Mouse (Mus musculus) CH12.LX (cell line): ENCODE measurements around the gene Samd4b. TPM values are rescaled to one million over a fixed set of nuclear protein-coding genes. Genes with fewer than 3 reads are reported as not detected.

Experiments used
- DNase-seq: peaks from one replicate; pipeline ENCODE4 v3.0.0-alpha.2; 2013; ENCODE audit errors: extremely low read depth
- H3K27ac ChIP-seq: 2 replicates; pipeline ENCODE4 v1.5.1; 2012; ENCODE audit warnings: low read depth, mild to moderate bottlenecking, control low read depth, moderate library complexity; ENCODE audit not compliant: insufficient read depth
- H3K27me3 ChIP-seq: replicated peaks from 2 replicates; pipeline ENCODE3; 2012; ENCODE audit warnings: inconsistent platforms
- H3K36me3 ChIP-seq, 2 experiments: replicated peaks in 1 of 2; 2 replicates each; pipeline versions ENCODE3 to v1.6.1; 2012; ENCODE audit warnings: inconsistent platforms in 1 of 2, low read length in 1 of 2, mild to moderate bottlenecking in 1 of 2, mixed read lengths in 1 of 2, moderate library complexity in 1 of 2; ENCODE audit not compliant: control insufficient read depth in 1 of 2, insufficient read depth in 1 of 2
- H3K4me1 ChIP-seq, 2 experiments: 2 replicates each; pipeline ENCODE4 v1.6.1; 2012; ENCODE audit warnings: inconsistent platforms in 1 of 2, moderate library complexity in 1 of 2; ENCODE audit not compliant: insufficient read depth in 2 of 2, control insufficient read depth in 1 of 2
- H3K4me2 ChIP-seq: 2 replicates; pipeline ENCODE4 v1.6.1; 2012; ENCODE audit warnings: low read depth, mild to moderate bottlenecking, control low read depth; ENCODE audit not compliant: poor library complexity, insufficient read depth, severe bottlenecking
- H3K4me3 ChIP-seq, 3 experiments: fragments of 150-350 bp in 1 of 3; sonication (generic) in 1 of 3; replicated peaks in 1 of 3; 2 replicates each; pipeline versions ENCODE3 to v1.5.1; 2011 to 2012; ENCODE audit warnings: low read depth in 2 of 3, low read length in 2 of 3, mild to moderate bottlenecking in 2 of 3, moderate library complexity in 2 of 3, control low read depth in 1 of 3, improper control_type of control experiment in 1 of 3, inconsistent platforms in 1 of 3, mixed read lengths in 1 of 3; ENCODE audit not compliant: poor library complexity in 1 of 3
- H3K79me2 ChIP-seq: replicated peaks from 2 replicates; pipeline ENCODE4 v1.6.1; 2012; ENCODE audit warnings: mild to moderate bottlenecking, moderate library complexity; ENCODE audit not compliant: control insufficient read depth, poor library complexity, insufficient read depth, severe bottlenecking; ENCODE audit errors: extremely low read depth
- H3K9ac ChIP-seq: 2 replicates; pipeline ENCODE4 v1.6.1; 2012; ENCODE audit warnings: low read depth, mild to moderate bottlenecking, control low read depth, moderate library complexity; ENCODE audit not compliant: insufficient read depth
- H3K9me3 ChIP-seq: replicated peaks from 2 replicates; pipeline ENCODE3; 2012; ENCODE audit warnings: low read length, inconsistent platforms, mixed read lengths
- CHD1 ChIP-seq: IDR thresholded peaks from 2 replicates; pipeline ENCODE4 v1.6.1; 2012; ENCODE audit warnings: low read depth, low read length, improper control_type of control experiment, inconsistent platforms
- ELF1 ChIP-seq: IDR thresholded peaks from 2 replicates; pipeline ENCODE4 v1.6.1; 2014; ENCODE audit warnings: low read depth, mild to moderate bottlenecking, inconsistent platforms, low read length, improper control_type of control experiment
- HCFC1 ChIP-seq: IDR thresholded peaks from 2 replicates; pipeline ENCODE4 v1.6.1; 2012; ENCODE audit warnings: low read depth, mild to moderate bottlenecking, inconsistent platforms, low read length, improper control_type of control experiment
- MAX ChIP-seq: IDR thresholded peaks from 2 replicates; pipeline ENCODE4 v1.6.1; 2011; ENCODE audit warnings: low read length, improper control_type of control experiment
- MXI1 ChIP-seq: IDR thresholded peaks from 2 replicates; pipeline ENCODE4 v1.6.1; 2011; ENCODE audit warnings: mild to moderate bottlenecking, low read depth, low read length, improper control_type of control experiment
- NELFE ChIP-seq: IDR thresholded peaks from 2 replicates; pipeline ENCODE4 v1.6.1; 2011; ENCODE audit warnings: low read depth, low read length, improper control_type of control experiment
- NRF1 ChIP-seq: IDR thresholded peaks from 2 replicates; pipeline ENCODE4 v1.6.1; 2014; ENCODE audit warnings: low read depth, mild to moderate bottlenecking, inconsistent platforms, low read length, improper control_type of control experiment, moderate library complexity
- PAX5 ChIP-seq: IDR thresholded peaks from 2 replicates; pipeline ENCODE4 v1.6.1; 2012; ENCODE audit warnings: low read length, inconsistent platforms, mixed read lengths
- POLR2A ChIP-seq: IDR thresholded peaks from 2 replicates; pipeline ENCODE4 v1.6.1; 2011; ENCODE audit warnings: low read depth, mild to moderate bottlenecking, improper control_type of control experiment, low read length
- SIN3A ChIP-seq: IDR thresholded peaks from 2 replicates; pipeline ENCODE4 v1.6.1; 2012; ENCODE audit warnings: low read length, improper control_type of control experiment, inconsistent platforms
- ZNF384 ChIP-seq: IDR thresholded peaks from 2 replicates; pipeline ENCODE4 v1.6.1; 2012; ENCODE audit warnings: low read depth, low read length, improper control_type of control experiment, inconsistent platforms
- dilution Hi-C: fragments of 300-500 bp; cut with MboI; formaldehyde crosslinking; loops from 2 replicates; pipeline ENCODE4 v1.14.3; 2020; ENCODE audit warnings: low sequenced_read_pairs; ENCODE audit not compliant: extremely low pct_unique_long_range_greater_than_20kb, extremely low pct_ligation_motif_present
- in situ Hi-C: fragments of 300-500 bp; cut with MboI; formaldehyde crosslinking; loops from 3 replicates; pipeline ENCODE4 v1.14.3; 2019; ENCODE audit warnings: low sequenced_read_pairs, low pct_ligation_motif_present, low pct_unique_long_range_greater_than_20kb, mixed read lengths
- polyA plus RNA-seq: library from polyadenylated mRNA; unstranded; fragments of >175 nt; gene quantifications from 2 replicates; pipeline ENCODE4 v1.2.1, GENCODE M21; 2012; ENCODE audit warnings: low read depth; ENCODE audit not compliant: insufficient read length
- total RNA-seq, 2 experiments: library from RNA; depleted of rRNA; stranded (reverse); fragments of 300-350 nt in 1 of 2; fragments of >200 nt in 1 of 2; gene quantifications; 2 replicates each; pipeline ENCODE4 v1.2.3; 2012 to 2014

Samd4b gene
- total and polyA plus RNA-seq, 3 experiments: 3.7 to 24.6 (median 10.0) TPM

GRCm38 (mm10) chr7:28378066-28378690, 219.8 kb downstream of the Samd4b start:
- H3K27me3 ChIP-seq: no peaks in the 10 kb centered on the region
- H3K36me3 ChIP-seq: peaks cover 9 to 17% of the 10 kb centered on the region in 2 experiments
- no peak for DNase-seq
- peak overlapping the region; percentile 80 for H3K9ac ChIP-seq
- peaks cover 14 to 69% of the 10 kb centered on the region in 2 experiments for H3K4me1 ChIP-seq
- H3K79me2 ChIP-seq: peaks cover 27% of the 10 kb centered on the region
- H3K27ac ChIP-seq: peak overlapping the region; percentile 34; the same call in 1 of the 2 replicates
- dilution Hi-C loops (no loop called here), in situ Hi-C loops (no loop called here)
- peak overlapping the region; percentile 75 to 87 (median 84) for H3K4me3 ChIP-seq
- peak overlapping the region; percentile 72 for H3K4me2 ChIP-seq
- TF ChIP-seq NRF1 (no peak), ELF1 (no peak), MXI1 (peak; percentile 53; the same call in 1 of the 2 replicates)
- H3K9me3 ChIP-seq: no peaks in the 10 kb centered on the region

- in situ Hi-C loops: no loop called here
- peak overlapping the region; percentile 80 for H3K9ac ChIP-seq
- TF ChIP-seq POLR2A: no peak
- TF ChIP-seq MAX: no peak
- TF ChIP-seq SIN3A: no peak
- TF ChIP-seq ZNF384: no peak
- TF ChIP-seq PAX5: no peak
- no peak for TF ChIP-seq NELFE
- no peak for TF ChIP-seq HCFC1
- no peak; the same call in 1 of the 2 replicates for TF ChIP-seq CHD1
- TF ChIP-seq, all 38 proteins: peak for 0
- Histone ChIP-seq H3K4me1 (peaks cover 8 to 62% of the 10 kb centered on the region in 2 experiments), H3K36me3 (peaks cover 9 to 17% of the 10 kb centered on the region in 2 experiments), H3K9me3 (no peaks in the 10 kb centered on the region), H3K79me2 (peaks cover 27% of the 10 kb centered on the region), H3K27me3 (no peaks in the 10 kb centered on the region), H3K4me2 (peak overlapping the region; percentile 72), H3K27ac (peak overlapping the region; percentile 34; the same call in 1 of the 2 replicates), H3K4me3 (peak overlapping the region; percentile 75 to 87 (median 84))
- dilution Hi-C loops: no loop called here
- no peak for DNase-seq
Observed at GRCm38 (mm10) chr7:28377190-28378065, 220.5 kb downstream of the Samd4b start.
